Mouse (Mus musculus) cerebral cortex, adult 2 months (tissue): ENCODE results near the gene Vwa5b1.

ENCODE experiments used
- WGBS: fragments of 180-500 bp; shearing (Covaris S2); methylation state at CpG from one replicate; pipeline ENCODE4 v1.1.7; 2018; 5-methylcytosine and 5-hydroxymethylcytosine counted together

Gene Vwa5b1

GRCm38 (mm10) chr4:138525684-138526083, 110.0 kb downstream of the Vwa5b1 start:
- 40% methylated on average over 4 of the region's 4 CpGs for WGBS

- WGBS = 60% methylated on average over 9 of the region's 9 CpGs
Measured at GRCm38 (mm10) chr4:138524769-138525168, 110.9 kb downstream of the Vwa5b1 start.

GRCm38 (mm10) chr4:138523775-138524174, 111.9 kb downstream of the Vwa5b1 start:
- 67% methylated on average over 7 of the region's 7 CpGs for WGBS

DNA sequence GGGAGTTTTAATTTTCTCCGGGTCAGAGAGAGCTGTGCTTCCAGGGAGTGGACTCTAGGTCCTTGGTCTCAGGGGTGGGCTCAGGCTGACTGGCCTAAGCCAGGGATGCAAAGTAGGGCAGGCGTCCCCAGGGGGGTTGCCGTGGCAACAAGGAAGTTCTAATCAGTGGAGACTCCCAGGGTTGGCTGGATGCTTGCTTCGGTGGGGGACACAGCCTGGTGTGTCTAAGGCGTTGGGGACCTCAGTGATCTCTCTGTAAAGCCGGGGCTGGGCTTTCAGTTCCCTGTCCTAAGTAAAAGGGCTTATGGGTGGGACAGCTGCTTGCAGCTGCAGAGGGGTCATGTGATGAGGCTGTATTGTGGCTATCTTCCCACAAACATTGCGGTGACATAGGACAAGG, 113.4 kb downstream of the Vwa5b1 start:
- WGBS = 27% methylated on average over 7 of the region's 7 CpGs

GRCm38 (mm10) chr4:138517153-138517789, 118.4 kb downstream of the Vwa5b1 start:
- WGBS = 22% methylated on average over 9 of the region's 9 CpGs

DNA sequence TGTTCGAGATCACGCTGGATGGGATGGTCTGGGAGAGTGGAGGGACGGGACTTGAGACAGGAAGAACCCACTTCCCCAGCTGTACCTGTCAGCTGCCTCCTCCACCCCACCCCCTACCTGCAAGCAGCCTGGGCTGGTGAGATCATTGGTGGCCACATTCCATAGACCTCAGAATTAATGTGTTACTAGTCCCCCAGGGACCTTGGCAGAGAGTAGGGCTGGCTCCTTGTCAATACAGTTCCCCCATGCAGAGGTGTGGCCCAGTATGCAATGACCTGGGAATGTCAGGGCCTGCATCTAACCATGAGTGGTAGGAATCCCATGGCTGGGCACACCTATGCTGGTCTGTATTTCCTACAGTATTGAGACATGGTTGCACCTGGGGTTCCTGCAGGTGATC, 119.2 kb downstream of the Vwa5b1 start:
- WGBS = 87% methylated on average over 3 of the region's 3 CpGs
